Mouse (Mus musculus) lung, postnatal 0 days (tissue): ENCODE results near the gene Glmp. TPM values are rescaled to one million over a fixed set of nuclear protein-coding genes. Genes with fewer than 3 reads are reported as not detected.
"Not testable (repeated sequence)": the region's sequence is repeated elsewhere in the genome, so short reads cannot be mapped to it uniquely, and the experiment has no call there.

Source experiments
- ATAC-seq: fragments of 200-750 bp; cut with Nextera tagmentation; 2 replicates; pipeline ENCODE4 v1.8.0; 2017; ENCODE audit warnings: moderate library complexity
- DNase-seq: peaks from one replicate; pipeline ENCODE4 v3.0.0-alpha.2; 2016; ENCODE audit warnings: low spot score
- H3K27ac ChIP-seq: fragments of 300-500 bp; sonication (generic); 2 replicates; pipeline ENCODE4 v1.5.1; 2014; ENCODE audit warnings: antibody characterized with exemption, mild to moderate bottlenecking, low read length, mixed read lengths
- H3K27me3 ChIP-seq: fragments of 300-500 bp; sonication (generic); replicated peaks from 2 replicates; pipeline ENCODE4 v1.6.1; 2014; ENCODE audit warnings: low read length, mixed read lengths; ENCODE audit not compliant: insufficient read depth
- H3K36me3 ChIP-seq: fragments of 300-500 bp; sonication (generic); 2 replicates; pipeline ENCODE4 v1.6.1; 2014; ENCODE audit warnings: low read length, mixed read lengths; ENCODE audit not compliant: insufficient read depth
- H3K4me1 ChIP-seq: fragments of 300-500 bp; sonication (generic); 2 replicates; pipeline ENCODE4 v1.6.1; 2014; ENCODE audit warnings: antibody characterized with exemption, low read depth, low read length, mixed read lengths; ENCODE audit not compliant: insufficient read depth
- H3K4me2 ChIP-seq: fragments of 300-500 bp; sonication (generic); replicated peaks from 2 replicates; pipeline ENCODE4 v1.6.1; 2014; ENCODE audit warnings: low read depth, mild to moderate bottlenecking, low read length, moderate library complexity, mixed read lengths
- H3K4me3 ChIP-seq: fragments of 300-500 bp; sonication (generic); 2 replicates; pipeline ENCODE4 v1.5.1; 2014; ENCODE audit warnings: low read depth, low read length
- H3K9ac ChIP-seq: fragments of 300-500 bp; sonication (generic); replicated peaks from 2 replicates; pipeline ENCODE4 v1.6.1; 2014; ENCODE audit warnings: low read depth, mild to moderate bottlenecking
- H3K9me3 ChIP-seq: fragments of 300-500 bp; sonication (generic); 2 replicates; pipeline ENCODE4 v1.6.1; 2016; ENCODE audit warnings: low read length, mixed read lengths
- CTCF ChIP-seq: IDR thresholded peaks from 2 replicates; pipeline ENCODE4 v1.5.1; 2016; ENCODE audit warnings: antibody characterized with exemption, mild to moderate bottlenecking
- EP300 ChIP-seq: IDR thresholded peaks from 2 replicates; pipeline ENCODE4 v1.6.1; 2016; ENCODE audit warnings: antibody characterized with exemption, mild to moderate bottlenecking, control low read depth
- WGBS: fragments of 180-500 bp; shearing (Covaris S2); extraction: QIAGEN DNeasy Blood & Tissue Kit; methylation state at CpG from one replicate; pipeline ENCODE4 v1.1.7; 2014; 5-methylcytosine and 5-hydroxymethylcytosine counted together
- polyA plus RNA-seq: library from polyadenylated mRNA; unstranded; fragments of >200 nt; fragmentation: Nextera tagmentation; extraction: Ambion mirVana; gene quantifications from 2 replicates; pipeline ENCODE4 v1.2.1, GENCODE M21; 2015

Glmp gene
- polyA plus RNA-seq, 1 experiment from 2014 or later, result 273 TPM

GRCm38 (mm10) chr3:88287110-88287509 is 37.7 kb upstream of the Glmp start, which contains the start of gene Gm38392:
Gene Gm38392, minus strand, starts transcription at chr3:88287210.
- H3K27me3 ChIP-seq, result no peaks in the 10 kb centered on the region
- H3K4me3 ChIP-seq, result no peak within 1 kb of the TSS
- no peak for TF ChIP-seq CTCF
- no peak for ATAC-seq
- H3K4me2 ChIP-seq, result no peak within 1 kb of the TSS
- H3K4me1 ChIP-seq, result no peaks in the 10 kb centered on the region
- no peak within 1 kb of the TSS for H3K9ac ChIP-seq
- WGBS, result 98% methylated on average over 4 of the region's 4 CpGs
- H3K27ac ChIP-seq, result peak within 1 kb of the TSS; percentile 71; the same call in 1 of the 2 replicates
- no peak for DNase-seq
- no peaks in the 10 kb centered on the region for H3K9me3 ChIP-seq
- no peaks in the 10 kb centered on the region for H3K36me3 ChIP-seq

DNA sequence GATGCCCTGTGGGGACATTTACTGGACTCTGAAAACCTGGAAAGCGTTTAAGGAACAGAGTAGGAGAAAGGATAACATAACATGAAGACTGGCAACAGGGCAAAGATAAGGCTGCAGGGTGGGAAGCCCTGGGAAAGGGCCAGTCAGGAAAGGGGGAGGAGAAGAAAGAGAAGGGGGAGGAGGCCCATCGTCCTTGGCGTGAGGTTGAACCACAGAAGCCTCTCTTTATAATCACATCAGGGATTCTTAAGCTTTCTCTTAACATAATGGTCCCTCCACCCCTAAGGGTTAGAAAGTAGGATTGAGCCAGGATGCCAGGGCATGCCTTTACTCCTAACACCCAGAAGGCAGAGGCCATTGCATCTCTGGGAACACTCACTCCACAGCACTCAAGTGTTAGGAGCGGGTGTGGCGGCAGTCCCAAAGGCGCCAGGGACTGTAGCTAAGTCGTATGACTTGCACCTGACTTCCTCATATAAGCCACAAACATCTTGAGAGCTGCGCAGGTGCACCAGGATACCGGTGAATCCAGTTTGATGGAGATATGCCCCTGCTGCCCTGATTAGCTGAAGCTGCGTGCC is 36.6 kb upstream of the Glmp start:
- 57% methylated on average over 8 of the region's 10 CpGs for WGBS

GRCm38 (mm10) chr3:88291970-88292369 is 32.9 kb upstream of the Glmp start:
- TF ChIP-seq CTCF (peak; percentile 72), EP300 (no peak)
- Histone ChIP-seq H3K27ac (no peak overlapping the region), H3K9me3 (no peaks in the 10 kb centered on the region), H3K9ac (no peak overlapping the region), H3K4me2 (no peak overlapping the region), H3K36me3 (no peaks in the 10 kb centered on the region), H3K27me3 (no peaks in the 10 kb centered on the region), H3K4me1 (no peaks in the 10 kb centered on the region), H3K4me3 (no peak overlapping the region)
- no peak for ATAC-seq
- DNase-seq, result peak; percentile 61
- WGBS, result 56% methylated on average over 4 of the region's 4 CpGs

More for the DNA sequence above, 36.6 kb upstream of the Glmp start:
- peak overlapping the region; percentile 71; the same call in 1 of the 2 replicates for H3K27ac ChIP-seq
- H3K4me3 ChIP-seq, H3K27me3 ChIP-seq, H3K4me2 ChIP-seq, H3K36me3 ChIP-seq, H3K9me3 ChIP-seq, H3K9ac ChIP-seq, H3K4me1 ChIP-seq: not testable (repeated sequence)
- peak; percentile 93 for ATAC-seq
- peak; percentile 57 for DNase-seq

DNA sequence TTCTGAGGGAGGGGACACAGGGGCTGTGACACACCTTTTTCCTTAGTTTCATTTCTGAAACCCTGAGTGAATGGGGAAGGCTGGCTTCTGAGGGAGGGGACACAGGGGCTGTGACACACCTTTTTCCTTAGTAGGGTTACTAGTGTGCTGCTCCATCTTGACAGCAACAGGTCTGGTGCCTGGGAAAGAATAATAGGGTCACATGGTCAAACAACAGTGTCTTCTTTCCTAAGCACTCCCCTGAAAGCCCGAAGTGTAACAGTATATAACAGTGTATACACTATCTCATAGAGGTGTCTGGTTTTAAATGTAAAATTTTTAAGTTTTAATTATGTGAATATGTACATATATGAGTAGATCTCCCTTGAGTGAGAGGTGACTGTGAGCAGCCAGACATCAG is 29.6 kb upstream of the Glmp start:
- not testable (repeated sequence) for H3K4me3 ChIP-seq, ATAC-seq, H3K36me3 ChIP-seq, DNase-seq, H3K4me1 ChIP-seq, H3K4me2 ChIP-seq, H3K9ac ChIP-seq, H3K27ac ChIP-seq, H3K9me3 ChIP-seq, H3K27me3 ChIP-seq
- WGBS, result 81% methylated on average over 1 of the region's 1 CpGs

- peaks cover 6% of the 10 kb centered on the region; the same call in 1 of the 2 replicates for H3K4me1 ChIP-seq
- H3K36me3 ChIP-seq, result peaks cover 8% of the 10 kb centered on the region; the same call in 1 of the 2 replicates
- under 1% methylated on average over 12 of the region's 12 CpGs for WGBS
- H3K4me3 ChIP-seq, result peak overlapping the region; percentile 80
- H3K27me3 ChIP-seq, result no peaks in the 10 kb centered on the region
- H3K9ac ChIP-seq, result peak overlapping the region; percentile 17; the same call in 1 of the 2 replicates
- peak; percentile 5 for DNase-seq
- peak overlapping the region; percentile 77; the same call in 1 of the 2 replicates for H3K27ac ChIP-seq
- H3K9me3 ChIP-seq, result no peaks in the 10 kb centered on the region
- TF ChIP-seq CTCF, result no peak
- no peak for TF ChIP-seq EP300
- no peak for ATAC-seq
- peak overlapping the region; percentile 61 for H3K4me2 ChIP-seq
Measured at GRCm38 (mm10) chr3:88296110-88296560, 28.7 kb upstream of the Glmp start.

GRCm38 (mm10) chr3:88296561-88297318 is 28.1 kb upstream of the Glmp start, which contains the start of the genes Tsacc and Cct3:
Gene Tsacc, minus strand, starts transcription at chr3:88296999.
Gene Cct3, plus strand, starts transcription at chr3:88297116.
- TF ChIP-seq EP300, result no peak
- TF ChIP-seq CTCF, result peak; percentile 46
- Histone ChIP-seq H3K9ac (peak within 1 kb of the TSS; percentile 72), H3K36me3 (peaks cover 14% of the 10 kb centered on the region; the same call in 1 of the 2 replicates), H3K27me3 (no peaks in the 10 kb centered on the region), H3K27ac (peak within 1 kb of the TSS; percentile 88), H3K4me2 (peak within 1 kb of the TSS; percentile 61), H3K4me3 (peak within 1 kb of the TSS; percentile 80), H3K9me3 (no peaks in the 10 kb centered on the region), H3K4me1 (peaks cover 6% of the 10 kb centered on the region; the same call in 1 of the 2 replicates)
- peak; percentile 99 for ATAC-seq
- WGBS, result 1% methylated on average over 44 of the region's 44 CpGs
- DNase-seq, result peak; percentile 99
